Mouse (Mus musculus): ENCODE results near the gene 1700123O20Rik. TPM values are rescaled to one million over a fixed set of nuclear protein-coding genes. Genes with fewer than 3 reads are reported as not detected.

Gene 1700123O20Rik
- total RNA-seq, 2 experiments from 2014 or later, result 43.5 to 43.7 TPM

GRCm38 (mm10) chr14:54720654-54721350 is 34.8 kb downstream of the 1700123O20Rik start:
- DNase-seq (ENCODE audit: low spot score in 2 of 2), result no peak

DNA sequence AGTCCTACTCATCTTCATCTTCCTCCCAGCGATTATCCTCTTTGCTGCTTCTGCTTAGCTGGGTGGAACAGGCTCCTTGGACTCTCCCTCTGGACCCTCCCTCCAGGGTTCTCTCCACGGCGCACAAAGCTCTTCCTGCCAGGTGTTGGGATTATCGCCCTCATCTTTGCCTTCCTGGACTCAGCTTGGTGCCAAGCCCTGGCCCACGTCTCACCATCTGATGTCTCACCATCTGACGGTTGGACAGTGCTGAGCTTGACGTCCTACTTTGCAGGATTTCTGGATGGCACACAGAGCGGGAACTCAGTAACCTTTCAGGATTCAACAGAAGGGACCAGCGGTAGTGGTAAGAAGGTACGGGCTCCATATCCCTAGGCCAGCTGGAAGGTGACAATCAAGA is 35.7 kb downstream of the 1700123O20Rik start:
- DNase-seq (ENCODE audit: low spot score in 2 of 2), result no peak

DNA sequence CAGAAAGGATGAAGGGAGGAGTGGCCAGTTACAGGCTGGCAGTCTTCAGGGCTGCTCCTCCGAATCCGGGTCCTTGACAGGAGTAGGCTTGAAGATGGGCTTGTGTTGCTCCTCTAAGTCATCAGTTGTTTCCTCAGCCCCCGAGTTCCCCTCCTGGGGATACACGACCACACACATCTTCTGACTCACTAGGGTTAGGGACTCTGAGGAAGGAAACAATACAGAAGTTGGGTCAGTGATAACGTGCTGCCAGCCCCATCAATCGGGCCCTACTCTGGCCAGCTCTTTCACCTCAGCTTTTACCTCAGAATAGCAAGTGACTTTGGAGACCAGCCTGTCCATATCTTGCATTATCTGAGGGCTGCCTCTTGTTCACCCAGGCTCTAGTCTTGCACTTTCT is 38.0 kb downstream of the 1700123O20Rik start:
- no peak for DNase-seq (ENCODE audit: low spot score in 2 of 2)

DNA sequence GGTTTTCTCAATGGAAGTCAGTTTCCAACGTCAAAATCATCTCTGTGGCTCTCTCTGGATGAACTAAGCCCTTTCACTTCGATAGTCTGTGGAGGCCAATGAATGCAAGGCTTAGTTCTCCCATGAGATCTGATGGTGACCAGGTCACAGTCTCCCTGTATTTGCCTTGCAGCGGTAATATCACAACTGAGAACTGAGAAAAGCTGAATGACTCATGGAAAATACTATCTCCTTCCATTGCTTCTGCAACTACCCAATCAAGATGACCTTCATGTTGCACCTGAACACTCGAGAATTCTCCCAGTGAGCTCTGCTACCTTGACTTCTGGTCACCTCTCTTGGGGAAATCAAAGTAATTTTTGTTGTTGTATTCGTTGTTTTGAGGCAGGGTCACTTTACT is 41.5 kb downstream of the 1700123O20Rik start:
- DNase-seq (ENCODE audit: low spot score in 2 of 2), result no peak

DNA sequence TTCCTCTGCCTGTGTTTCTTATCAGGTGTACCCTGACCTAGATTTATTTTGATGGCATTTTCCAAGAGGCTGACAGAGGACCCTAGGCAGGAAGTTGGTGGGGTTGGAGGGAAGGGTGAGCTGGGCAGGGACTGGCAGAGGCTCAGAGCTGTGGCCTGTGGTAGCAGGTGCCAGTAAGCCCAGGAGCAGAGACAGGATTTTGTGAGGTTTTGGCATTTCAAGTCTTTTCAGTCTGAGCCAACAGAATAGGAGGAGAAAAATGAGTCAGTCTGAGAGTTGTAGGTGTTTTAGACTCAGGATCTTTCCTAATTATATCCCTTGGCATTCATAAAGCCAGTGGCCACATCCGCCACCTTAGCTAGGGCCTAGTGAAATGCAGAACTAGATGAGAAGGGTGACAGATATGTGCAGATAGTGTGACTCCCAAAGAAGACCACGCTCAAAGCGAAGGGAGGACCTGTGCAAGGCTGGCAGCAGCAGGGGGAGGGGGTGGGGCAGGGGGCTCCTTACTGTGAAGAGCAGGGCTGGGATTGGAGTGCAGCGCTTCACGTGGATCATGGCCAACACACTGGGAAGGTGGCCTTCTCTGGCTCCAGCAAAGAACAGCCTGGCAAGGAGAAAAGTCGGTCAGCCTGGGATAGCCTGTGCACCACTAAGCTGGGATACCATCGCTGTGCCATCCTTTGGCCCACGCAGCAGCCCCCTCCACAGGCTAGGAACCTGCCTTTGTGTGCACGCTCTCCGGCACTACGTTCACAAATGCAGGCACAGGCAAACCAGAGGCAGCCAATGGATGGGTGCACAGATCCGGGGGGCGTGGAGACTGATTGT is 43.0 kb downstream of the 1700123O20Rik start:
- DNase-seq (ENCODE audit: low spot score in 2 of 2), result no peak

DNA sequence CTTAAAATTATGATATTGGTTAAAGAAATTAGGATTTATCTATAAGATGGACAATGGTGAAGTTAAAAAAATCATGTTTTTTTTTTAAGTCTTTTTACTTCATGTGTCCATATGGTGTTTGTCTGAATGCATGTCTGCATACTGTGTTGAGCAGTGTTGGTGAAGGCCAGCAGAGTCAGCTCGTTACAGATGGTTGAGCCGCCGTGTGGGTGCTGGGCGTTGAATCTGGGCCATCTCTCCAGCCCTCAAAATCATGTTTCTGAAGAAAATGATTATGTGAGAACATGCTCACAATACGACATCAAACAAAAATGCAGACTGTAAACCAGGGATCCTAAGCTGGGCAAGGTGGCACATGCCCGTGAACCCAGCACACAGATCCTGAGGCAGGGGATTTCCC is 44.3 kb downstream of the 1700123O20Rik start:
- DNase-seq (ENCODE audit: low spot score in 2 of 2), result no peak

- DNase-seq (ENCODE audit: low spot score in 2 of 2), result no peak
These were observed 46.2 kb downstream of the 1700123O20Rik start for GRCm38 (mm10) chr14:54732206-54732605.

DNA sequence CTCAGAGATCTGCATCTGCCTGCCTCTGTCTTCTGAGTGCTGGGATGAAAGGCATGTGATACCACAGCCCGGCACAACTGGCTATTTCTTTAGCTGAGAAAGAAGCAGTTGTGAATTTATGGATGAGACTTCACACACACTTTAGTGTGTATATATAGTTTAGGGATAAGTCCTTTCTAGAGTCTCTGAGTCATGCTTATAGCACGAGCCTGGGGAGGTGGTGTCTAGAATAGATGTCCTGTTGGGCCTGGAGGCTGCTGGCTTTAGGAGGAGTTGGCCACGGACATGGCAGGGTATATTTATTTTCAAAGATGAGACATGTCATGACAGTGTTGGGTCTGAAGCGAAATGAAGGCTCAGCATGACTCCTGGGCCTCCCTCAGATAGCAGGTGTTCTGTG is 48.0 kb downstream of the 1700123O20Rik start:
- DNase-seq (ENCODE audit: low spot score in 2 of 2), result no peak

GRCm38 (mm10) chr14:54735221-54735620 is 49.2 kb downstream of the 1700123O20Rik start:
- no peak for DNase-seq (ENCODE audit: low spot score in 2 of 2)

DNA sequence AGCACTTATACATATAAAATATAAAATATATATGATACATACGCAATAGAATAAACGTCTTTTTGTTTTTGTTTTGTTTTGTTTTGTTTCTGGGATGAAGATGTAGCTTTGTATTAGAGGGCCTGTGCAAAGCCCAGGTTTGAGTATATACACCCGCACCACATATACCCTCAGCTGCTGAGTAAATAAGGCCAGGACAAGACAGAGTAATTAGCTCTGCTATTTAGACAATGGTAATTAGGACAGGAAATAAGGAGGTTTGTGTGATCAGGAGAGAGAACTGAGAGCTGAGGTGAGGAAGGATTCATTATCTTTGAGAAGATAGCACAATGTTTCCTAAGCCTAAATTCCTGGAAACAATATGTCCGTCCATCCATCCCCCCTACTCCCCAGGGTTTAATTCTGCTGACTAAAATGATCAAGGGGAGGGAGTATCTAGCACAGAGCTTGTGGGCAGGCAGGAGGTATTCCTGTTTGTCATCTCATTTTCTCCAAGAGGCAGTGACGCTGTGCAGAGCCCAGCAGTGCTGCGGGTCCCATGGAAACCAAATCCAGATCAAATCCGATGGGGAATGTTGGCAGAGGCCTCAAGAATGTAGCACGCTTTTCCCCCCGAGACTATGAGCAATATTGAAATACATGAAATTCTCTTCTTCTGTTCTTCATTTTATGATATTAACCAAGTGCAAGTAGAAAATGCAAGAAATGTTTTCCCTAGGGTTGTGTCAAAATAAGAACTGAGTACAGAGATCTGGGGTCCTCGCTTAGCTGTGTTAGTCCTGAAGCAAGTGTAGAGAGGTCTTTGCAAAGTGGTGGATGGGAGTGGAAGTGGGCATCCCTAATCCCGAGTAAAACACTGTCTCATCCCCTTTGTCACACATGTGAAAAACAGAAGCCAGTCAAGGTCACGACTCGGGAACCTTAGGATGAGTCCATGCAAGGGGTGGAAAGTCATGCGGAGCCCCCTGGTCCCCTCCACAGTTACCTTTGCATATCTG is 50.8 kb downstream of the 1700123O20Rik start:
- no peak for DNase-seq (ENCODE audit: low spot score in 2 of 2)

GRCm38 (mm10) chr14:54737634-54738033 is 51.6 kb downstream of the 1700123O20Rik start:
- DNase-seq (ENCODE audit: low spot score in 2 of 2), result no peak

Small RNAs within 50 kb of the gene (microRNA-seq; reads per million reads assigned to microRNA genes)
- 0 to 0.95 reads per million in 2 experiments for gene Mir6948 (ENCODE audit: borderline number of aligned reads in 2 of 2)

Other genes starting within 250 kb of the 1700123O20Rik start
- gene Lrp10, start 222.1 kb upstream of the 1700123O20Rik start, total RNA-seq (2021), result 100 to 1,000 TPM in 1 of 2 experiments, 10 to 100 TPM in 1; 95.4 to 119 TPM
- 1 to 10 TPM in 1 of 2 experiments, under 1 TPM in 1; 0.26 to 1.1 TPM for gene Rem2, start 210.1 kb upstream of the 1700123O20Rik start, total RNA-seq (2021)
- 10 to 100 TPM; 38.9 to 43.3 TPM for gene Prmt5, start 168.7 kb upstream of the 1700123O20Rik start, total RNA-seq (2021)
- 10 to 100 TPM; 11.2 to 18.9 TPM for gene Haus4, start 131.6 kb upstream of the 1700123O20Rik start, total RNA-seq (2021)
- 10 to 100 TPM; 20.5 to 26.0 TPM for gene Ajuba, start 108.7 kb upstream of the 1700123O20Rik start, total RNA-seq (2021)
- 1 to 10 TPM; 2.7 to 6.5 TPM for gene 4931414P19Rik, start 80.2 kb upstream of the 1700123O20Rik start, total RNA-seq (2021)
- gene Psmb5, start 68.2 kb upstream of the 1700123O20Rik start, total RNA-seq (2021), result 100 to 1,000 TPM; 273 to 381 TPM
- not detected for gene Psmb11, start 64.8 kb upstream of the 1700123O20Rik start, total RNA-seq (2021)
- not detected for gene Gm17606, start 45.3 kb upstream of the 1700123O20Rik start, total RNA-seq (2021)
- 1 to 10 TPM in 1 of 2 experiments, under 1 TPM in 1; 0.70 to 1.2 TPM for gene Cdh24, start 44.9 kb upstream of the 1700123O20Rik start, total RNA-seq (2021)
- gene Acin1, start 715 bp downstream of the 1700123O20Rik start, total RNA-seq (2021), result 100 to 1,000 TPM; 162 to 171 TPM
- gene Gm29776, start 12.6 kb downstream of the 1700123O20Rik start, total RNA-seq (2021), result not detected
- gene Cebpe, start 26.0 kb downstream of the 1700123O20Rik start, total RNA-seq (2021), result under 1 TPM in 1 of 2 experiments, not detected in 1; 0.23 TPM
- gene Slc7a8, start 95.7 kb downstream of the 1700123O20Rik start, total RNA-seq (2021), result 10 to 100 TPM; 24.6 to 55.6 TPM
- gene Rnf212b, start 127.9 kb downstream of the 1700123O20Rik start, total RNA-seq (2021), result under 1 TPM in 1 of 2 experiments, not detected in 1; 0.51 TPM
- gene Homez, start 184.7 kb downstream of the 1700123O20Rik start, total RNA-seq (2021), result 10 to 100 TPM; 12.8 to 15.6 TPM
- gene Ppp1r3e, start 191.3 kb downstream of the 1700123O20Rik start, total RNA-seq (2021), result 10 to 100 TPM; 14.2 to 17.2 TPM
- 10 to 100 TPM; 53.1 to 59.3 TPM for gene Bcl2l2, start 197.2 kb downstream of the 1700123O20Rik start, total RNA-seq (2021)
- gene Gm20521, start 197.2 kb downstream of the 1700123O20Rik start, total RNA-seq (2021), result 1 to 10 TPM; 1.2 to 3.9 TPM
- 100 to 1,000 TPM; 137 to 177 TPM for gene Pabpn1, start 206.3 kb downstream of the 1700123O20Rik start, total RNA-seq (2021)
- 10 to 100 TPM; 36.7 to 43.9 TPM for gene Slc22a17, start 226.9 kb downstream of the 1700123O20Rik start, total RNA-seq (2021)
- 1 to 10 TPM; 2.4 to 4.9 TPM for gene Efs, start 239.9 kb downstream of the 1700123O20Rik start, total RNA-seq (2021)
- not detected for gene Il25, start 246.5 kb downstream of the 1700123O20Rik start, total RNA-seq (2021)

Data from adrenal gland, adult 18-20 months (tissue).